Mouse (Mus musculus): ENCODE data around the gene Klhl2. TPM values are rescaled to one million over a fixed set of nuclear protein-coding genes. Genes with fewer than 3 reads are reported as not detected.

Klhl2 gene
- polyA plus RNA-seq, 1 experiment from 2014 or later: 10.1 TPM

DNA sequence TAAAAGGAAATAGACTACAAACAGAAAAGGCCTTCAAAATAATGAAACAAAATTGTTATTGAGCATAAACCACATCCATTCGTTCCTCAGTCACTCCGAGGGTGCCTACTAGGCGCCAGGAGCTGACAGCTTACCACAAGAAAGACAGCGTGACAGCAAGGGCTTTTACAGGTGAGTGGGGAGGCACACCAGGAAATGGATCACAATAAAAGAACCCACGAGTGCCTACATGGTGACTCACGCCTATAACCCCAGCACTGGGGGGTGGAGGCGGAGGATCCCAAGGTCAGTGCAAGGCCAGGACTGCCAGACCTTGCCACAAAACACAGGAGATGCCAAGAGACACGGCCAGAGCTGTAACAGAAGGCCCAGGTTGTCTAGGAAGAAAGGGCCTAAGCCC is 23.4 kb downstream of the Klhl2 start:
- Histone ChIP-seq H3K4me2 (no peak overlapping the region), H3K27ac (ENCODE audit: low read depth, low read length) (no peak overlapping the region)
- no peak for ATAC-seq (replicated peaks; ENCODE audit: low FRiP score)

DNA sequence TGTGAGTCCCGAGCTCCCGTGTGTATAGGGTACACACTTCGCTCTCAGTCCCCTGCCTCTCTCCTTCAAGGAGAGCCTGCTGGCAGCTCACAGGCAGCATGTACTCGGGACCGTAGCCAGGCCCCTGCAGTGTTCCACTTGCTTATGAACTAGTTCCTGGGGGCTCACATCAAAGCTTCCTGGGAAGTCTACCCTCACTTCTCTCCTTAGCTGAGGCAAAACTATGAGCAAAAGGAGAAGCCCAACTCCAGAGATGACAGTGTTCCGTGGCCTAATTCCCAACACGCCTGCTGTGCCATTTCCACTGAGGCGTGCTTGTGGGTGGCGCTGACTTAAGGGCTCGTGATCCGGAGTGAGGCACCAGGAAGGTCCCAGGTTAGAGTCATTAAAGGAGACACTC is 25.9 kb downstream of the Klhl2 start:
- WGBS: 90% methylated on average over 11 of the region's 11 CpGs
- Histone ChIP-seq H3K36me3 (ENCODE audit: control insufficient read depth, insufficient read depth, low read length) (no peaks in the 10 kb centered on the region; the same call in 1 of the 2 replicates), H3K9ac (ENCODE audit: low read depth, low read length) (no peak overlapping the region), H3K4me2 (no peak overlapping the region), H3K4me1 (replicated peaks; ENCODE audit: control insufficient read depth, insufficient read depth, low read length) (no peaks in the 10 kb centered on the region), H3K27ac (ENCODE audit: low read depth, low read length) (no peak overlapping the region), H3K4me3 (ENCODE audit: low read depth, low read length) (no peak overlapping the region), H3K9me3 (ENCODE audit: control insufficient read depth, low read length) (no peaks in the 10 kb centered on the region), H3K27me3 (replicated peaks; ENCODE audit: control insufficient read depth, insufficient read depth, low read length) (no peaks in the 10 kb centered on the region)
- DNase-seq (ENCODE audit: low spot score): no peak
- no peak for ATAC-seq (replicated peaks; ENCODE audit: low FRiP score)

More for the DNA sequence above, 23.4 kb downstream of the Klhl2 start:
- no peaks in the 10 kb centered on the region for H3K36me3 ChIP-seq (ENCODE audit: control insufficient read depth, insufficient read depth, low read length)
- H3K9ac ChIP-seq (ENCODE audit: low read depth, low read length): no peak overlapping the region
- H3K4me3 ChIP-seq (ENCODE audit: low read depth, low read length): no peak overlapping the region
- H3K4me1 ChIP-seq (replicated peaks; ENCODE audit: control insufficient read depth, insufficient read depth, low read length): no peaks in the 10 kb centered on the region
- no peak for DNase-seq (ENCODE audit: low spot score)
- WGBS: 74% methylated on average over 8 of the region's 8 CpGs
- no peaks in the 10 kb centered on the region for H3K9me3 ChIP-seq (ENCODE audit: control insufficient read depth, low read length)
- no peaks in the 10 kb centered on the region for H3K27me3 ChIP-seq (replicated peaks; ENCODE audit: control insufficient read depth, insufficient read depth, low read length)

DNA sequence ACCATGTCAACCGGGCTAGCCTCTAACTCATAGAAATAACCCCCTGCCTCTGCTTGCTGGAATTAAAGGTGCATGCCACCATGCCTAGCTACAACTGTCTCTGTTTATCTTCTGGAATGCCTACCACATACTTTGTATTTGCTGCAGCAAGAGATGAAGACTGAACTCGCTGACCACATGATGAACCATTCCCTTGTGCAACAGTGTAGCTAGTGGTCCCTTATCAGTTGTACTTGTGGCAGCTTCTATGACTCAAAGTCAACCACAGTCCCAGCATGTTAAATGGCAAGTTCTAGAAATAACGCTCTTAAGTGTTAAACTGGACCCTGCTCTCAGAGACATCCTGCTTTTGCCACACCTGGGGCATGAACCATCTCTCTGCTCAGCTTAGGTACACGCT is 28.9 kb downstream of the Klhl2 start:
- H3K4me3 ChIP-seq (ENCODE audit: low read depth, low read length): no peak overlapping the region
- H3K9ac ChIP-seq (ENCODE audit: low read depth, low read length): no peak overlapping the region
- H3K27me3 ChIP-seq (replicated peaks; ENCODE audit: control insufficient read depth, insufficient read depth, low read length): no peaks in the 10 kb centered on the region
- no peak overlapping the region for H3K4me2 ChIP-seq
- no peaks in the 10 kb centered on the region for H3K4me1 ChIP-seq (replicated peaks; ENCODE audit: control insufficient read depth, insufficient read depth, low read length)
- no peaks in the 10 kb centered on the region; the same call in 1 of the 2 replicates for H3K36me3 ChIP-seq (ENCODE audit: control insufficient read depth, insufficient read depth, low read length)
- DNase-seq (ENCODE audit: low spot score) (no peak), ATAC-seq (replicated peaks; ENCODE audit: low FRiP score) (no peak; the same call in 1 of the 2 replicates)
- no peaks in the 10 kb centered on the region for H3K9me3 ChIP-seq (ENCODE audit: control insufficient read depth, low read length)
- WGBS: 66% methylated on average over 4 of the region's 4 CpGs
- no peak overlapping the region for H3K27ac ChIP-seq (ENCODE audit: low read depth, low read length)

DNA sequence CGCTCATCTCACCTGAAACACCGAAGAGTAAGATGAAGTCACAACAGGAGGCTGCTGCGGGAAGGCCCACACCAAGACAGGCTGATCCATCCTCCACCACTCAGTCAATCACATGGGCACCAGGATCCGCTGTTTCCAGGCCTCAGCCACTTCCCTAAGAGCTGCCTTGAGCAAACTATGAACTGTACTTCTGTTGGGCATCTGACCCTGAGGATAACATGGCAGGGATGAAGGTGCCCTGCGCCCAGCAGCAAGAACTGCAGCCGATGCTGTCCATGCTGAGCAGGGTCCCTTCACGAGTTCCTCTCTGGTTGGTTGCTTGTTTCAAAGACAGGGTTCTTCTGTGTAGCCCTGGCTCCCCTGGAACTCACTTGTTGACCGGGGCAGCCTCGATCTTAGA is 38.0 kb downstream of the Klhl2 start:
- Histone ChIP-seq H3K27me3 (replicated peaks; ENCODE audit: control insufficient read depth, insufficient read depth, low read length) (no peaks in the 10 kb centered on the region), H3K4me1 (replicated peaks; ENCODE audit: control insufficient read depth, insufficient read depth, low read length) (no peaks in the 10 kb centered on the region), H3K4me3 (ENCODE audit: low read depth, low read length) (no peak overlapping the region), H3K9ac (ENCODE audit: low read depth, low read length) (no peak overlapping the region), H3K4me2 (no peak overlapping the region), H3K27ac (ENCODE audit: low read depth, low read length) (no peak overlapping the region), H3K36me3 (ENCODE audit: control insufficient read depth, insufficient read depth, low read length) (peaks cover 7% of the 10 kb centered on the region; the same call in 1 of the 2 replicates), H3K9me3 (ENCODE audit: control insufficient read depth, low read length) (no peaks in the 10 kb centered on the region)
- DNase-seq (ENCODE audit: low spot score) (no peak), ATAC-seq (replicated peaks; ENCODE audit: low FRiP score) (no peak)
- 96% methylated on average over 9 of the region's 9 CpGs for WGBS

DNA sequence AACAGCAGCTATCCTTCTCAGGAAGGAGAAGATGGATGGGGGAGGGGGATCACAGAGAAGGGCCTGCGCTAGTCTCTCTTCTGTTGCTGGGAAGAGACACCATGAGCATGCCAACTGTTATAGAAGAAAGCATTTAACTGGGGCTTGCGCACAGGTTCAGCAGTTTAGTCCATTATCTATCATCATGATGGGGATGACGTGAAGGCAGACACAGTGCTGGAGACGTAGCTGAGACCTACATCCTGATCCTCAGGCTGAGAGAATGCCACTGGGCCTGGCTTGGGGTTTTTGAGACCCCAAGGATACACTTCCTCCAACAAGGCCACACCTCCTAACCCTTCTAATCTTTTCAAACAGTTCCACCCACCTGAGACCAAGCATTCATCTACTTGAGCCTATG is 38.7 kb downstream of the Klhl2 start:
- Histone ChIP-seq H3K4me3 (ENCODE audit: low read depth, low read length) (no peak overlapping the region), H3K4me1 (replicated peaks; ENCODE audit: control insufficient read depth, insufficient read depth, low read length) (no peaks in the 10 kb centered on the region), H3K27ac (ENCODE audit: low read depth, low read length) (no peak overlapping the region), H3K36me3 (ENCODE audit: control insufficient read depth, insufficient read depth, low read length) (peaks cover 7% of the 10 kb centered on the region; the same call in 1 of the 2 replicates), H3K9ac (ENCODE audit: low read depth, low read length) (no peak overlapping the region), H3K27me3 (replicated peaks; ENCODE audit: control insufficient read depth, insufficient read depth, low read length) (no peaks in the 10 kb centered on the region), H3K9me3 (ENCODE audit: control insufficient read depth, low read length) (no peaks in the 10 kb centered on the region), H3K4me2 (no peak overlapping the region)
- no peak for DNase-seq (ENCODE audit: low spot score)
- ATAC-seq (replicated peaks; ENCODE audit: low FRiP score): no peak
- 90% methylated on average over 4 of the region's 4 CpGs for WGBS

DNA sequence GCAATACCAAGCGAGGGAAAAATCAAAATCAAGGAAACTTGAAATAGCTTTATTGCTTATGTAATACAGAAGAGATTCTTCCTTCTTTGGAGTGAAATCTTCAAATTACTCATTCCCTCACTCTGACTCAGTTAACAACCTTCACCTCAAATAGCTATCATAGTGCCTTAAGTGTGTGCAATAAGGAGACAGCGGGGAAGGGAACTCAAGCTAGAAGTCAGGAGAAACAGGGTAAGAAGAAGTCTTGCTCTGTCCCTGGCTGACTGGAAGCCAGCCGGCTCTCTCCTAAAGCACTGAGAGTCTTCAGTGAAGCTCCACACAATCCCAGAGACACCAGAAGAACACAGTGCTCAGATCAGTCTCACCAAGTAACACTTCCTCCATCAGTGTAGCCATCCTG is 43.3 kb downstream of the Klhl2 start:
- WGBS: 90% methylated on average over 3 of the region's 3 CpGs
- no peak overlapping the region for H3K4me2 ChIP-seq
- no peaks in the 10 kb centered on the region for H3K9me3 ChIP-seq (ENCODE audit: control insufficient read depth, low read length)
- DNase-seq (ENCODE audit: low spot score) (no peak), ATAC-seq (replicated peaks; ENCODE audit: low FRiP score) (no peak)
- no peak overlapping the region for H3K27ac ChIP-seq (ENCODE audit: low read depth, low read length)
- no peaks in the 10 kb centered on the region for H3K4me1 ChIP-seq (replicated peaks; ENCODE audit: control insufficient read depth, insufficient read depth, low read length)
- no peak overlapping the region for H3K4me3 ChIP-seq (ENCODE audit: low read depth, low read length)
- H3K36me3 ChIP-seq (ENCODE audit: control insufficient read depth, insufficient read depth, low read length): peaks cover 6% of the 10 kb centered on the region; the same call in 1 of the 2 replicates
- no peak overlapping the region for H3K9ac ChIP-seq (ENCODE audit: low read depth, low read length)
- no peaks in the 10 kb centered on the region for H3K27me3 ChIP-seq (replicated peaks; ENCODE audit: control insufficient read depth, insufficient read depth, low read length)

DNA sequence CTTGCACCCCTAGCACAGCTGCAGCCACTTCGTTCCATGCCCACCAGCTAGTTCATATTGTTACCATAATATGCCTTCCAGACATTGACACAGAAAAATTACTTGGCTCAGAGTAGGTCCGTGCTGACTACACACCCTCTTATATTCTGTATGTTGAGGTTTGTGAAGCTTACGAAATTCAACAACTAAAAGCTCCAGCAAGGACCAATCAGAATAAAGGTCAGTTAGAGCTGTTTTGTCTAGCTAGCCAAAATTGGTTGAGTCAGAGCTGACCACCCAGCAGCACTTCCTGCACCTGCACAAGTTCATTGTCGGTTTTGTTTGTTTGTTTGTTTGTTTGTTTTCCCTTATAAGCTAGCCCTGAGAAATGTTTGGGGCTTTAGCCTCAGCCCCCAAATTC is 44.8 kb downstream of the Klhl2 start:
- Histone ChIP-seq H3K27me3 (replicated peaks; ENCODE audit: control insufficient read depth, insufficient read depth, low read length) (no peaks in the 10 kb centered on the region), H3K4me2 (no peak overlapping the region), H3K9ac (ENCODE audit: low read depth, low read length) (no peak overlapping the region), H3K4me3 (ENCODE audit: low read depth, low read length) (no peak overlapping the region), H3K36me3 (ENCODE audit: control insufficient read depth, insufficient read depth, low read length) (no peaks in the 10 kb centered on the region), H3K27ac (ENCODE audit: low read depth, low read length) (no peak overlapping the region), H3K4me1 (replicated peaks; ENCODE audit: control insufficient read depth, insufficient read depth, low read length) (no peaks in the 10 kb centered on the region), H3K9me3 (ENCODE audit: control insufficient read depth, low read length) (no peaks in the 10 kb centered on the region)
- WGBS: 73% methylated on average over 4 of the region's 4 CpGs
- ATAC-seq (replicated peaks; ENCODE audit: low FRiP score) (peak; percentile 31; the same call in 1 of the 2 replicates), DNase-seq (ENCODE audit: low spot score) (no peak)

DNA sequence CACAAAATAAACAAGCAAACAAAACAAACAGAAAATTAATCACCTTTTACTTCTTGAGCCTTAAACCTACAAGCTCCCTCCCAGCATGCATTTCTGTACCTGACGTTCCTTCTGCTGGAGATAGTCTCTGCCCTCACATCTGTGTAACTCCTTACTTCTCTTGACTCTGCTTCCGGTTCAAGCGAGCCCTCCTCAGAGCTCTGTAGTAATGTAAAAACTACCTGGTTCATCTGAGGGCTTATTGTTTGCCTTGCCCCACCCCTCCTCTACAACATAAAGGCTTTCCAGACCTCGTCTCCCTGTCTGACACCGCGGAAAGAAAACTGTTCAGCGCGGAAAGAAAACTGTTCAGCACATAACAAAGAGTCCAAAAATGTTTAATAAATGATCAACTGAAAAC is 50.5 kb downstream of the Klhl2 start:
- DNase-seq (ENCODE audit: low spot score) (no peak), ATAC-seq (replicated peaks; ENCODE audit: low FRiP score) (no peak)
- Histone ChIP-seq H3K9me3 (ENCODE audit: control insufficient read depth, low read length) (no peaks in the 10 kb centered on the region), H3K27ac (ENCODE audit: low read depth, low read length) (no peak overlapping the region), H3K4me2 (no peak overlapping the region), H3K4me3 (ENCODE audit: low read depth, low read length) (no peak overlapping the region), H3K36me3 (ENCODE audit: control insufficient read depth, insufficient read depth, low read length) (no peaks in the 10 kb centered on the region), H3K4me1 (replicated peaks; ENCODE audit: control insufficient read depth, insufficient read depth, low read length) (no peaks in the 10 kb centered on the region), H3K9ac (ENCODE audit: low read depth, low read length) (no peak overlapping the region), H3K27me3 (replicated peaks; ENCODE audit: control insufficient read depth, insufficient read depth, low read length) (no peaks in the 10 kb centered on the region)
- 85% methylated on average over 8 of the region's 8 CpGs for WGBS

DNA sequence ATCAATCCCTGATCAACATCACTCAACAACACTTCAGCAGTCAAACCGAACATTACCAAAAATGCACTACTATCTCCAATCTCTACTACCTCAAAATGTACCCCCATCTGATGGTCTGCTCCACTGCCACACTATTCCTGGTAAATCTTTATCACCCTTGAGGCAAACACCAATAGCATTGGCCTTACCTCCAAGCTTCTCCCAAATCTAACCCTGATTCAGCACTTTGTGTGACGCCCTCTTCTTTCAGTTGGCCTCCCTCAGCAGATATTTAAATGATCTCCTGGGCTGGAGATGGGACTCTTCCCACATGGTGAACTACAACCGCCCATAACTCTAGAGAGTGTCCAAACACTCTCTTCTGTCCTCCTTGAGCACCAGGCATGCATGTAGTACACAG is 51.3 kb downstream of the Klhl2 start:
- no peak overlapping the region for H3K9ac ChIP-seq (ENCODE audit: low read depth, low read length)
- H3K36me3 ChIP-seq (ENCODE audit: control insufficient read depth, insufficient read depth, low read length): no peaks in the 10 kb centered on the region
- no peaks in the 10 kb centered on the region for H3K4me1 ChIP-seq (replicated peaks; ENCODE audit: control insufficient read depth, insufficient read depth, low read length)
- H3K27me3 ChIP-seq (replicated peaks; ENCODE audit: control insufficient read depth, insufficient read depth, low read length): no peaks in the 10 kb centered on the region
- 74% methylated on average over 3 of the region's 3 CpGs for WGBS
- DNase-seq (ENCODE audit: low spot score): no peak
- no peaks in the 10 kb centered on the region for H3K9me3 ChIP-seq (ENCODE audit: control insufficient read depth, low read length)
- ATAC-seq (replicated peaks; ENCODE audit: low FRiP score): no peak
- no peak overlapping the region for H3K4me3 ChIP-seq (ENCODE audit: low read depth, low read length)
- no peak overlapping the region for H3K4me2 ChIP-seq
- H3K27ac ChIP-seq (ENCODE audit: low read depth, low read length): no peak overlapping the region
